Mouse (Mus musculus): Measurements from ENCODE around the gene Ddx47. TPM values are rescaled to one million over a fixed set of nuclear protein-coding genes. Genes with fewer than 3 reads are reported as not detected.

The Ddx47 gene
- total and polyA plus RNA-seq, 3 experiments: 102 to 117 TPM; not detected in 1

DNA sequence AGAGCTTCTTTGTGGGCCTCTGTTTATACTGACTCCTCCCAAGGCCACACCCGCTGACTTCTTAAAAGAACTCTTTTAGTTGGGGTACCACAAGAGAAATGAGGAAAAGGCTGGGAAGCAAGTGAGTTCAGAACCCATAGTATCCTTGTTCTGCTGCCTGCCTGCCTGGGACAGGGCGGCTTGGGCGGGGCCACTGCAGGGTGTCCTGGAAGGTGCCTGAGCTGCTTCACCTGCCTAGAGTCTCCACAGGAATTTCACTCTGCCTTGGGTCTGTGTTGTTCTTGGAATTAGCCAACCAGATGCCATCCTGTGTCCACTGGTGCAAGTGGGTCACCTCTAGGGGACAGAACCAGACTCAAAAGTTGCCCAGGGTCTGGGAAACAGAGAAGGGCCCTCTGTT, 42.4 kb downstream of the Ddx47 start:
- H3K27ac ChIP-seq (ENCODE audit: control insufficient read depth, low read depth, low read length): no peak overlapping the region
- TF ChIP-seq UBTF (IDR thresholded peaks at IDR 0.05; ENCODE audit: borderline replicate concordance, insufficient read depth, low read depth, low read length) (no peak), SMC3 (IDR thresholded peaks at IDR 0.05; ENCODE audit: low read depth, low read length) (no peak), CHD1 (IDR thresholded peaks at IDR 0.05; ENCODE audit: low read depth, low read length) (no peak), TCF12 (IDR thresholded peaks at IDR 0.05; ENCODE audit: low read depth, low read length) (no peak), MAX (IDR thresholded peaks at IDR 0.05; ENCODE audit: low read length) (no peak), ETS1 (IDR thresholded peaks at IDR 0.05; ENCODE audit: low read depth, low read length) (no peak), ELF1 (IDR thresholded peaks at IDR 0.05; ENCODE audit: low read depth, low read length) (no peak), USF2 (IDR thresholded peaks at IDR 0.05; ENCODE audit: borderline replicate concordance in 1 of 2, insufficient read depth in 1 of 2, low read depth in 1 of 2, low read length in 2 of 2) (no peak), NELFE (IDR thresholded peaks at IDR 0.05; ENCODE audit: low read depth, low read length) (no peak), POLR2A (IDR thresholded peaks at IDR 0.05; ENCODE audit: control insufficient read depth in 1 of 2, insufficient read depth in 1 of 2, low read depth in 1 of 2, low read length in 2 of 2, poor library complexity in 1 of 2) (no peak), BHLHE40 (IDR thresholded peaks at IDR 0.05; ENCODE audit: borderline replicate concordance, low read depth, low read length) (no peak), USF1 (IDR thresholded peaks at IDR 0.05; ENCODE audit: low read depth, low read length) (no peak), RAD21 (IDR thresholded peaks at IDR 0.05; ENCODE audit: low read depth, low read length) (no peak), CTCF (IDR thresholded peaks at IDR 0.05 in 2 of 3, conservative IDR thresholded peaks at IDR 0.05 in 1 of 3; ENCODE audit: control insufficient read depth in 1 of 3, insufficient read depth in 1 of 3, low read depth in 2 of 3, low read length in 3 of 3, poor library complexity in 1 of 3, severe bottlenecking in 1 of 3) (no peak)
- no peaks in the 10 kb centered on the region for H3K9me3 ChIP-seq (replicated peaks; ENCODE audit: insufficient read depth, low read length)
- H3K36me3 ChIP-seq (ENCODE audit: control insufficient read depth in 1 of 2, insufficient read depth in 2 of 2, low read length in 2 of 2): no peaks in the 10 kb centered on the region
- no peaks in the 10 kb centered on the region for H3K4me1 ChIP-seq (ENCODE audit: control insufficient read depth in 1 of 2, insufficient read depth in 2 of 2, low read length in 2 of 2)
- no peak for DNase-seq (ENCODE audit: low read depth, low spot score)
- no peaks in the 10 kb centered on the region for H3K79me2 ChIP-seq (ENCODE audit: control insufficient read depth, insufficient read depth, low read length, poor library complexity)
- peaks cover 0 to 4% of the 10 kb centered on the region in 2 experiments; a peak in 2 of 4 replicates for H3K27me3 ChIP-seq (ENCODE audit: control insufficient read depth in 1 of 2, insufficient read depth in 2 of 2, low read length in 2 of 2)
- H3K9ac ChIP-seq (ENCODE audit: control insufficient read depth, low read depth, low read length, poor library complexity, severe bottlenecking): no peak overlapping the region
- no peak overlapping the region for H3K4me3 ChIP-seq (ENCODE audit: control insufficient read depth in 1 of 2, insufficient read depth in 1 of 2, low read depth in 2 of 2, low read length in 2 of 2)

- Histone ChIP-seq H3K27ac (ENCODE audit: control insufficient read depth, low read depth, low read length) (no peak overlapping the region), H3K27me3 (ENCODE audit: control insufficient read depth in 1 of 2, insufficient read depth in 2 of 2, low read length in 2 of 2) (peaks cover 0 to 3% of the 10 kb centered on the region in 2 experiments; a peak in 2 of 4 replicates), H3K4me1 (ENCODE audit: control insufficient read depth in 1 of 2, insufficient read depth in 2 of 2, low read length in 2 of 2) (no peaks in the 10 kb centered on the region), H3K4me3 (ENCODE audit: control insufficient read depth in 1 of 2, insufficient read depth in 1 of 2, low read depth in 2 of 2, low read length in 2 of 2) (no peak overlapping the region), H3K9me3 (replicated peaks; ENCODE audit: insufficient read depth, low read length) (no peaks in the 10 kb centered on the region), H3K9ac (ENCODE audit: control insufficient read depth, low read depth, low read length, poor library complexity, severe bottlenecking) (no peak overlapping the region), H3K36me3 (ENCODE audit: control insufficient read depth in 1 of 2, insufficient read depth in 2 of 2, low read length in 2 of 2) (no peaks in the 10 kb centered on the region), H3K79me2 (ENCODE audit: control insufficient read depth, insufficient read depth, low read length, poor library complexity) (no peaks in the 10 kb centered on the region)
- no peak for TF ChIP-seq TBP (IDR thresholded peaks at IDR 0.05; ENCODE audit: low read depth, low read length)
- TF ChIP-seq KAT2A (conservative IDR thresholded peaks at IDR 0.05; ENCODE audit: low read depth, low read length): no peak
- DNase-seq (ENCODE audit: low read depth, low spot score): no peak
Observed at GRCm38 (mm10) chr6:135055882-135056281, 44.5 kb downstream of the Ddx47 start.
